In the genomic region with DNA sequence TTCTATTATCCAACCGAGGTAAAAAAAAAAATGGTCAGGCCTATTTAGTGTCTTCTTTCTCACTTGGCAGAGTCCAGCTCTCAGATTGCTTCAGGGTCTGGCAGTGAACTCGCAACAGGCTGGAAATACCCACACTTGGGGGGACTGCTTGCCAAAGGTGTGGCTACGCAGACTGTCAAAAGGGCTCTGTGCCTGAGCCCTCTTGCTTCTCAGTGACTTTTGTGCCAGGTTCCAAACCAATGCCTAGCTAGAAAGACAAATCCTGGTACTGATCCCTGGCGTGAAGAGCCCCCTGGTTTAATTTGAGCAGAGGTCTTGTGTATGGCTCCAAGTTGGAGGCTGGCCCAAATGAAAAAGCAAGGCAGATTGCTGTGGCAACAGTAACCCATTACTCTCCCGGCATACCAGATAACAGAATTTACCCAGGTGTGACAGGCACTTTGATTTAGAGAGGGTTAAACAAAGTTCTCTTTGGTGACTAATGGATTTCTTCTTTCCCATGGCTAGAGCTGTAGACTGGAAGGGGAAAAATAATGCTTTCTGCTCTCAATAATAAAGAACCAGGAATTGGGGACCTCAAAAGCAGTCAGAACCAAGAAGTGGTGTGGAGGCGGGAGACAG, we compare ENCODE assay signal across 9 mouse cellular contexts. TPM values are rescaled to one million over a fixed set of nuclear protein-coding genes. Genes with fewer than 3 reads are reported as not detected.
A peak's percentile ranks its signal among the peaks of the same experiment; 100 is the strongest.
DNase-seq lines count a peak whose midpoint lies in the region; ATAC-seq and TF ChIP-seq lines count a peak whose summit lies in the region.
"Had no signal": no experiment of that assay in that cellular context is flagged by ENCODE, and none has a peak within 500 bp of the region (broad histone marks: within the 10 kb centered on the region; RNA-seq: fewer than 3 reads in every experiment).

No protein-coding gene starts in this region.

- no peaks in the 10 kb centered on the region for H3K9me3 ChIP-seq in forebrain, postnatal 0 days (ENCODE audit: low read length)
- no peaks in the 10 kb centered on the region for H3K9me3 ChIP-seq in forebrain, embryonic 11.5 days (ENCODE audit: control insufficient read depth, low read length)
- no peaks in the 10 kb centered on the region for H3K9me3 ChIP-seq in lung, embryonic 16.5 days (ENCODE audit: control insufficient read depth, low read length)
- no peaks in the 10 kb centered on the region for H3K9me3 ChIP-seq in neural tube, embryonic 15.5 days (replicated peaks)
- H3K9me3 ChIP-seq: midbrain, embryonic 13.5 days had no signal

- TF ChIP-seq CTCF in forebrain, postnatal 0 days (IDR thresholded peaks at IDR 0.05; ENCODE audit: low read depth), result no peak

- peaks cover 3% of the 10 kb centered on the region; the same call in 1 of the 2 replicates for H3K4me1 ChIP-seq in forebrain, postnatal 0 days (ENCODE audit: insufficient read depth)
- no peaks in the 10 kb centered on the region for H3K4me1 ChIP-seq in forebrain, embryonic 11.5 days (replicated peaks; ENCODE audit: control insufficient read depth, insufficient read depth, low read length)
- peaks cover 23% of the 10 kb centered on the region for H3K4me1 ChIP-seq in lung, embryonic 16.5 days (replicated peaks; ENCODE audit: control insufficient read depth, insufficient read depth, low read length)
- peaks cover 7% of the 10 kb centered on the region for H3K4me1 ChIP-seq in neural tube, embryonic 15.5 days

- H3K9ac ChIP-seq in forebrain, postnatal 0 days, result no peak overlapping the region
- no peak overlapping the region for H3K9ac ChIP-seq in forebrain, embryonic 11.5 days (ENCODE audit: low read length)
- no peak overlapping the region for H3K9ac ChIP-seq in lung, embryonic 16.5 days (ENCODE audit: low read length)
- no peak overlapping the region for H3K9ac ChIP-seq in neural tube, embryonic 15.5 days (replicated peaks)
- H3K9ac ChIP-seq: midbrain, embryonic 13.5 days had no signal

- H3K27me3 ChIP-seq in forebrain, postnatal 0 days (ENCODE audit: insufficient read depth, low read length), result no peaks in the 10 kb centered on the region
- no peaks in the 10 kb centered on the region for H3K27me3 ChIP-seq in forebrain, embryonic 11.5 days (ENCODE audit: control insufficient read depth, insufficient read depth, low read length)
- H3K27me3 ChIP-seq in lung, embryonic 16.5 days (ENCODE audit: control insufficient read depth, insufficient read depth, low read depth, low read length), result no peaks in the 10 kb centered on the region
- no peaks in the 10 kb centered on the region for H3K27me3 ChIP-seq in neural tube, embryonic 15.5 days (replicated peaks)
- H3K27me3 ChIP-seq: midbrain, embryonic 13.5 days had no signal

- ATAC-seq in forebrain, postnatal 0 days, result peak; percentile 66
- ATAC-seq in forebrain, embryonic 11.5 days (replicated peaks; ENCODE audit: low FRiP score), result no peak
- ATAC-seq in lung, embryonic 16.5 days (ENCODE audit: low read depth), result no peak; the same call in 1 of the 2 replicates
- no peak for ATAC-seq in neural tube, embryonic 15.5 days (ENCODE audit: low FRiP score)
- ATAC-seq: midbrain, embryonic 13.5 days had no signal

- no peaks in the 10 kb centered on the region for H3K36me3 ChIP-seq in forebrain, postnatal 0 days (ENCODE audit: insufficient read depth)
- H3K36me3 ChIP-seq in forebrain, embryonic 11.5 days (ENCODE audit: control insufficient read depth, insufficient read depth, low read length), result no peaks in the 10 kb centered on the region
- no peaks in the 10 kb centered on the region for H3K36me3 ChIP-seq in lung, embryonic 16.5 days (ENCODE audit: control insufficient read depth, insufficient read depth, low read length)
- H3K36me3 ChIP-seq in neural tube, embryonic 15.5 days, result no peaks in the 10 kb centered on the region
- H3K36me3 ChIP-seq: midbrain, embryonic 13.5 days had no signal

- DNase-seq in forebrain, postnatal 0 days, result peak; percentile 41
- DNase-seq in forebrain, embryonic 11.5 days (ENCODE audit: low spot score), result no peak
- no peak for DNase-seq in lung, postnatal 25 days (ENCODE audit: low spot score)
- DNase-seq in gastrocnemius, adult 18-20 months (ENCODE audit: low spot score), result peak; percentile 91
- peak; percentile 40 for DNase-seq in lung, postnatal 36 days
- DNase-seq in layer of hippocampus, adult 8-10 months (ENCODE audit: low spot score in 2 of 2), result no peak

- H3K27ac ChIP-seq in forebrain, postnatal 0 days (ENCODE audit: low read depth, low read length), result no peak overlapping the region
- no peak overlapping the region for H3K27ac ChIP-seq in forebrain, embryonic 11.5 days (ENCODE audit: low read depth, low read length)
- H3K27ac ChIP-seq in lung, embryonic 16.5 days (ENCODE audit: low read length), result peak overlapping the region; percentile 14
- H3K27ac ChIP-seq in neural tube, embryonic 15.5 days (replicated peaks), result no peak overlapping the region
- H3K27ac ChIP-seq: midbrain, embryonic 13.5 days had no signal

- H3K4me2 ChIP-seq in forebrain, postnatal 0 days (ENCODE audit: low read depth), result no peak overlapping the region
- H3K4me2 ChIP-seq in forebrain, embryonic 11.5 days (ENCODE audit: low read depth, low read length, severe bottlenecking), result no peak overlapping the region
- H3K4me2 ChIP-seq in lung, embryonic 16.5 days (ENCODE audit: low read depth, low read length), result no peak overlapping the region
- H3K4me2 ChIP-seq in neural tube, embryonic 15.5 days, result no peak overlapping the region
- H3K4me2 ChIP-seq: midbrain, embryonic 13.5 days had no signal

- 50% methylated on average over 6 of the region's 6 CpGs for WGBS in forebrain, postnatal 0 days
- WGBS in forebrain, embryonic 11.5 days, result 83% methylated on average over 6 of the region's 6 CpGs
- WGBS in lung, embryonic 16.5 days, result 34% methylated on average over 6 of the region's 6 CpGs
- 69% methylated on average over 6 of the region's 6 CpGs for WGBS in neural tube, embryonic 15.5 days

- no peak overlapping the region for H3K4me3 ChIP-seq in forebrain, postnatal 0 days (ENCODE audit: low read depth, low read length)
- H3K4me3 ChIP-seq in forebrain, embryonic 11.5 days (ENCODE audit: low read depth, low read length), result no peak overlapping the region
- H3K4me3 ChIP-seq in lung, embryonic 16.5 days (ENCODE audit: low read length), result no peak overlapping the region
- no peak overlapping the region for H3K4me3 ChIP-seq in neural tube, embryonic 15.5 days (replicated peaks)
- H3K4me3 ChIP-seq: midbrain, embryonic 13.5 days had no signal

RNA-seq across cellular contexts. Expression of gene Phlda1, which starts 44.1 kb away (rescaled TPM):
- 8.9 and 9.2 TPM in 2 replicates for total RNA-seq in forebrain, postnatal 0 days (2014; rRNA removed)
- polyA plus RNA-seq in forebrain, postnatal 0 days (2015; fragmentation: Nextera tagmentation; extraction: Ambion mirVana), result 29.3 and 31.3 TPM in 2 replicates
- polyA plus RNA-seq in forebrain, embryonic 11.5 days (2014; fragmentation: Nextera tagmentation; extraction: Ambion mirVana), result 12.5 and 13.1 TPM in 2 replicates
- polyA plus RNA-seq in lung, embryonic 16.5 days (2015; fragmentation: Nextera tagmentation; extraction: Ambion mirVana), result 116 and 137 TPM in 2 replicates
- 1 to 10 TPM; 2.7 to 4.7 TPM for total RNA-seq in gastrocnemius, adult 18-20 months (2021)
- 10 to 100 TPM; 18.7 to 22.0 (median 20.2) TPM for total RNA-seq in layer of hippocampus, adult 8-10 months (2022)
- 67.4 and 69.7 TPM in 2 replicates for polyA plus RNA-seq in neural tube, embryonic 15.5 days (2015; fragmentation: Nextera tagmentation; extraction: Ambion mirVana)

Comparison
In these comparisons a context has a peak if more than half of its experiments do, and no peak if none do; other contexts are left out.
1. DNase-seq: peak in forebrain, postnatal 0 days (single experiment), gastrocnemius, adult 18-20 months (single experiment) and lung, postnatal 36 days (single experiment); none in forebrain, embryonic 11.5 days (single experiment), lung, postnatal 25 days (single experiment) and layer of hippocampus, adult 8-10 months (0 of 2).